Mouse (Mus musculus): Measurements from ENCODE around the gene Hsdl1.

- TF ChIP-seq CTCF (IDR thresholded peaks at IDR 0.05; ENCODE audit: low read depth) (no peak), EP300 (optimal IDR thresholded peaks at IDR 0.05) (no peak)
Observed at GRCm38 (mm10) chr8:119545180-119545579, 29.8 kb downstream of the Hsdl1 start.

Data from stomach, postnatal 0 days (tissue).